Mouse (Mus musculus) monocyte, adult 5-6 weeks (primary cell): ENCODE data around the gene Muc1. TPM values are rescaled to one million over a fixed set of nuclear protein-coding genes. Genes with fewer than 3 reads are reported as not detected.

Source experiments
- ATAC-seq: fragments of 153-309, 156-312 bp; replicated peaks from 2 replicates; pipeline ENCODE4 v1.8.0; 2017; ENCODE audit warnings: mild to moderate bottlenecking; ENCODE audit not compliant: low TSS enrichment, insufficient number of reproducible peaks, severe bottlenecking, poor library complexity, low FRiP score
- total RNA-seq: library from RNA; stranded (forward); fragments of 200-1000, 200-491, 200-594 nt; gene quantifications from 3 replicates; pipeline ENCODE4 v1.2.3, GENCODE M21; 2017

Gene Muc1
- total RNA-seq, 1 experiment from 2014 or later: 0.86 TPM

DNA sequence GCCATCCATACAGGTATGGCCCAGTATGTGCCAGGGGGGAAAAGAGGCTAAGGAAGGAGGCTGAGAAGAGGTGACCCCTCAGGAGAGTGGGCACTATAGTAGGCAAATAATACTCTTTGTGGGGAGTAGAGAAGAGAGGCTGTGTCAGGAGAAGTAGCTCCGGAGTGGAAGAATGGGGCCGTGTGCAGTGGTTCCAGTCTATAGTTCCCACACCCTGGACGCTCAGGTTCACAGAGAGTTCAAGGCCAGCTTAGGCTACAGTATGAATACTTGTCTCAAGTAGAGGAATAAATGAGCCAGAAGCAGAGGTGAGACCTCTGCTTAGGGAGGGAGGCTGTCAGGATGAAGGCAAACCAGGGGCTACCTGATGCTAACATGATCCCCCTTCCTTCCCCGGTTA lies 419 bp downstream of the Muc1 start:
- ATAC-seq: no peak

DNA sequence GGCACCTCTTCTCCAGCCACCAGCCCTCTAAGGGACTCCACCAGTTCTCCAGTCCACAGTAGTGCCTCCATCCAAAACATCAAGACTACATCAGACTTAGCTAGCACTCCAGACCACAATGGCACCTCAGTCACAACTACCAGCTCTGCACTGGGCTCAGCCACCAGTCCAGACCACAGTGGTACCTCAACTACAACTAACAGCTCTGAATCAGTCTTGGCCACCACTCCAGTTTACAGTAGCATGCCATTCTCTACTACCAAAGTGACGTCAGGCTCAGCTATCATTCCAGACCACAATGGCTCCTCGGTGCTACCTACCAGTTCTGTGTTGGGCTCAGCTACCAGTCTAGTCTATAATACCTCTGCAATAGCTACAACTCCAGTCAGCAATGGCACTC lies 1.7 kb downstream of the Muc1 start:
- ATAC-seq: no peak

GRCm38 (mm10) chr3:89231345-89231744 lies 2.5 kb downstream of the Muc1 start:
- no peak for ATAC-seq

- ATAC-seq: no peak
These were observed 3.0 kb downstream of the Muc1 start for GRCm38 (mm10) chr3:89231772-89232275.

GRCm38 (mm10) chr3:89232614-89233013 lies 3.8 kb downstream of the Muc1 start:
- ATAC-seq: no peak

DNA sequence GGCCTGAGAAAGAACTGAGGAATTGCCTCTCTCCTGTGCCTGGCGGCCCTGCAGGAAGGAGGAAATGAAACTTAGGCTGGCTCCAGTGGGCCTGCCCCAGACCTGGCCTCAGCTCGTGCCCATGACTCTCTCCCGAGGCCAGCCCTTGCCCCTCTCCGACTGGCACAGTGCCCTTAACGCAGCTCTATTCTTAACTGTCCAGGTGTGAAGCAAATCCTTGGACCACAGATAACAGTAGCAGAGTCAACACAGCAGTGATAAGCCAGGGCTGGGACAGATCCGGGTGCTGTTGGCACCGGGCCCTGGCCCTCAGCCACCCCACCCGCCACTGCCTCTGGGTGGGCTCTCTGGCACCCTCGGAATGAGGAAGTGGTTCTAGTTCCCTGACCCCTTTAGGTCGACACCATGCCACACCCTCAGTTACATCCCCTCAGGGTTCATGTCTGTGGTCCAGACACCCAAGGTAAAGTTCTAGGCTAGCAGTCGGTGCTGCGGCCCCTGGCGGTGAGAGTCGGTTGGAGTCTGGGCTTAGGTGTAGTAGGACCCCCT lies 4.8 kb downstream of the Muc1 start:
- ATAC-seq: peak; percentile 63

DNA sequence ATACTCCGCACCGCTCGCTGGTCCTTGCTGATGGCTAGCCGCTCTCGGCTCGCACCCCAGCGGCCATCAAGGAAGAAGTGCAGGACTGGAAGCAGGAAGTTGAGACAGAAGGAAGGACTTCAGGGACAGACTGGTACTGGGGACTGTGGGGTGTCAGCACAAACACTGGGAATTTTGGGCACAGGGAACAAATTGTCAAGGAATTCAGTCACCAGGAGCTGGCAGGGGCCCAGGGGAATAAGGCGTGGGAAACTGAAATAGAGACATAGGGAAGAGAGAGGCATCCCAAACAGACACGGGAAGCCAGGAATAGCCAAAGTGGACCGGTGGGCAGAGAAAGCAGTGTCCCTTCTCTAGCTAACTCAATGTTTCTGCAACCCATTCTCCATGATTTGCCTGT lies 7.7 kb downstream of the Muc1 start:
- ATAC-seq: no peak

- ATAC-seq: no peak
These were observed 8.8 kb downstream of the Muc1 start for GRCm38 (mm10) chr3:89237682-89238081.

DNA sequence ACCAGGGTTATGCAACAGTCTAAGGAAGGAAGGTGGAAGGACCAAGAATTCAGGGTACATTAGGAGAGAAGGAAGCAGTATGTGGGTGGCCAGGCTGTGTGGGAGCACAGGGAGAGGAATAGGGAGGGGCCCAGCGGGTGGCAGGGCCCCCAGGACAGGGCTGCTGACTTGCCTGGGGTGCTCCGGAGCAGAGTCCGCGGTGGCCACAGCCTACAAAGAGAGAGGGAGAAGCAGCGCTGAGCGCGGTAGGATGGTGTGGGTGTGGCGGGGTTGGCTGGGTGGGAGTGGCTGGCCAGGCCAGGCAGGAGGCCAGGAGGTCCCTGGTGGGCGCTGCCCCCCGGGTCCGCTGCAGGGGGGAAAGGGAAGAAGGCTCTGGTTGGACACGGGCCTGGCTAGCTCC lies 9.6 kb downstream of the Muc1 start:
- no peak for ATAC-seq

DNA sequence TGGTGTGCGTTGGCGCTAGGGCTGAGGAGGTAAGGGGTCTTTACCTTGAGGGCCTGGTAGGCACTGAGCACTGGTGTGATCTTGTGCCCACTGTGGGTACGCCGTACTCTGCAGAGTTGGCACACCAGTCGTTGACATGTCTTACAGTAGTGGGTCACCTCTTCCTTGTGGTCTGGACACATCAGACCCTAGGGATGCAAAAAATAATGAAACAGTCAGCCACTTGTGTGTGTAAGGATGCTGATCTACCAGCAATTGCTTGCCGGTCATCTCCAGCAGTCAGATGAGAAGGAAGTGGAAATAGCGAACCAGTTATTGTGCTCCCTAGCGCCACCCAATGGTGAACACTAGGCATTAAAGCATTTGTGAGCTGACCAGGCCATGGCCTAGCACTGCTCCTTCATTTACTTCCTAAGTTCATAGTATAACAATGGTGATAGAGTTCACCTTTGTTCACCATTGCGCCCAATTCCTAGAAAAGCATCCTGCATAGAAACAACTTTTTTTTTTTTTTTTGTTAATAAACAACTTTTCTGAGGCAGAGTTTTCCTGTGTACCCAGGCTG lies 13.6 kb downstream of the Muc1 start:
- ATAC-seq: peak; percentile 58

DNA sequence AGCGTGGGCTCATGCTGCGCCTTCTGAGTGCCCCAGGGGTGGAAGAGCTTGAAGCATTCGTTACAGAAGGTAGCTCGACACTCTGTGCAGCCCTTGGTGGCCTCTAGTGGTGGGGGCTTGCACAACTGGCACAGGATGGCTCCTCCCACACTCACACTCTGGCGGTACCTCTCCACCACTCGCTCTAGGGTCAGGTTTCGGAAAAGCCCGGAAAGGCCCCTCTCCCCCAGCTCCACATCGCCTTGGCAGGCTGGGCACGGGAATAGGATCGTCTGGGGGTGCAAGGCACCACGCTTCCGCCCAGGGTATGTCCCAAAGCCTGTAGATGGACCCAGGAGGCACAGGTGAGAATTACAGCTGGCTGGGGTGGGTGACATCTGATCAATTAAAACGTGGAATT lies 14.8 kb downstream of the Muc1 start:
- peak; percentile 32 for ATAC-seq

DNA sequence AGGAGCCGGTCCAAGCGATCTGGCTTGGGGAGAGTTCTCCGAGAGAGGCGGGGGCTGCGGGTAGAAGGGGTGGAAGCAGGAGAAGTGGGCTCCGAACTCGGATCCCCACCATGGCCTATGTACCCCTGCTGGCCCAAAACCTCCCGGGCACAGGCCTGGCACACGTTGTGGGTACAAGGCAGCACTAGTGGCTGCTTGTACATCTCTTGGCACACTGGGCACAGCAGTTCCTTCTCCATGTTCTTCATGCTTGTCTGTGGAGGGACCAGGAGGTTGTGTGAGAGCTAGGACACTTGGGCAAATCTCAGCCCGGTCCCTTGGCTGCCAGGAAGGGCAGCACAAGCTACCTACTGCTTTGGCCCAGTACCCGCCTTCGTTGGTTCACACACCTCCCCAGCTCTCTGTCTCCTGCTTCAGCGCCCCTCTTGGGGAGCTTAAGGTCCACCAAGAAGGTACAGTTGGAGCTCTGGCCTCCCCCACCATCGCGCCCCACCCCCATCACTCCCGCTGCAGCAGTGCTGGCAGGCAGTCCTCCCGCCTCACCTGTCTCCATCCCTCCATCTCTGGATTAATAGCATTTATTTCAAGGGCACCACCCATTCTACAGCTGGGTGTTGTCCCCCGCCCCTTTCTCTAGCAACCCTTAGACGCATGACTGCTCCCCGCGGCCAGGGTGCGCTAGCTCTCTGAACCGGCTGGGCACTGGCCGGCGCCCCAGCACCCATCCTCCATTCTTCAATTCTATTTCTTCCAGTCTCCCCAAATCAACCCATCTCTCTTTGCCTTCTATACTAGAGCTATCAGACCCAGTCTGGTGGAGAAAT lies 15.5 kb downstream of the Muc1 start:
- ATAC-seq: no peak

DNA sequence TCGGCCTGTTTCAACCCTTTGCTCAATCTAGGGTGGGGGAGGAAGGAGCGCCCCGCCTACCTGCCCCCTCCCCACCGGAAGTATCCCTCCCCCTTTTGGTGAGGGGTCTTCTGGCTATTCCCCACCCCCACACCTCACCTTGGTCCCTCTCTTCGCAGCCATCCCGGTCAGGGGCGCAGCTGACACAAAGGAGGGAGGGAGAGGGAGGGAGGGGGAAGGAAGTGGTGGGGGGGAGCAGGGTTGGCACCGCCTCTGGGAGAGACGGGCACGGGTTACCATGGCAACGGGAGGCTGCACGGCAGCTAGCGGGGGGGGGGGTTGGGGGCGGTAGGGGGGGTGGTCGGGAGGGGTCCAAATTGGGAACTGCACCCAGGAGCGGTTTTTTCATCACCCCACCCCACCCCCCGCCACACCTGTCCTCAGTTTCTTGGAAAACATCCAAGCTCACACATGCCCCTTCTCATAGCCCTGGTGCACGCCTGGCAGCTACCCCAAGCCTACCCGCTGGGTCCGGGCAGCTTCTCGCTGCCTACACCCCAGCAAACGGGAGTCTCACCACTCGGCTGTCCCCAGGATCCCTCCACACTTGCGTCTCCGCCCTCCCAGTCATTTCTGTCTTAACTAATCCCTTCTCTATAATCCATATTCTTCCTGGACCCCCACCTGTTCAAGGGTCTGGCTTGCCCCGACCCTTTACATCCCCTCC lies 16.3 kb downstream of the Muc1 start:
- no peak for ATAC-seq

- no peak for ATAC-seq
These were observed 16.9 kb downstream of the Muc1 start, which contains the start of gene Krtcap2 for GRCm38 (mm10) chr3:89245688-89246171. Krtcap2 (plus strand) TSS chr3:89245966.

DNA sequence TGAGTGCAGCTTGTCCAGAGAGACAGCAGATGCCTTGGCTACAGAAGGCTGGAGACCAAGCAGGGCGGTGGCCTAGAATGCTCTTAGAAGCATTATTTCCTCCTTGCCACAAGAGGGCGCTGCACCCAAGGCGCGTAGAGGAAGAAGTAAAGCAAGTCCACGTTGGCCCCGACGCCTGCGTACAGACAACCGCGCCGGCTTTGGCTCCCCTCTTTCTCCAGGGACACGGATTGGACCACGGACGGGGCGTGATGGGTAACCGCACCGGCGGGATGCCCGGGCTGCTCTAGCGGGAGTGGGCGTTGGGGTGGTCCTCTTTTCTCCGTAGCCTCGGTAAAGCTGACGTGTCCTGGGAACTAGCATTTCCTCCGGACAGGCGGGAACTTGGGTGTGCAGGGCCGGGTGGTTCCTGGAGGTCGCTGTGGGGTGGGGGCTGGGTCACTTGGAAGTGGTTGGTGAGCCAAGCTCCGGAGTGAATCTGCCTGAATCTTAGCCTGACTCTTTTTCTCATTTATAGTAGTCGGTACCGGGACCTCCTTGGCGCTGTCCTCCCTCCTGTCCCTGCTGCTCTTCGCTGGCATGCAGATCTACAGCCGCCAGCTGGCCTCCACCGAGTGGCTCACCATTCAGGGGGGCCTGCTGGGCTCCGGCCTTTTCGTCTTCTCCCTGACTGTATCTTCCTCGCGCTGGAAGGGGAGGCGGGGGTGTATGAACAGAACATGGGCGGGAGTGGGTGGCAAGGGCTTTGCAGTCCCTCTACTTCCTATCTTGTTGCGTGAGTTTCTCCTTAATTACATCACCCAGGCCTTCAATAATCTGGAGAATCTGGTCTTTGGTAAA lies 17.6 kb downstream of the Muc1 start, which contains the start of gene Trim46:
Gene Trim46, minus strand, starts transcription at position 49 of the 840 bp plus-strand sequence.
- peak; percentile 76 for ATAC-seq

- ATAC-seq: no peak
These were observed 18.6 kb downstream of the Muc1 start for GRCm38 (mm10) chr3:89247466-89247865.

DNA sequence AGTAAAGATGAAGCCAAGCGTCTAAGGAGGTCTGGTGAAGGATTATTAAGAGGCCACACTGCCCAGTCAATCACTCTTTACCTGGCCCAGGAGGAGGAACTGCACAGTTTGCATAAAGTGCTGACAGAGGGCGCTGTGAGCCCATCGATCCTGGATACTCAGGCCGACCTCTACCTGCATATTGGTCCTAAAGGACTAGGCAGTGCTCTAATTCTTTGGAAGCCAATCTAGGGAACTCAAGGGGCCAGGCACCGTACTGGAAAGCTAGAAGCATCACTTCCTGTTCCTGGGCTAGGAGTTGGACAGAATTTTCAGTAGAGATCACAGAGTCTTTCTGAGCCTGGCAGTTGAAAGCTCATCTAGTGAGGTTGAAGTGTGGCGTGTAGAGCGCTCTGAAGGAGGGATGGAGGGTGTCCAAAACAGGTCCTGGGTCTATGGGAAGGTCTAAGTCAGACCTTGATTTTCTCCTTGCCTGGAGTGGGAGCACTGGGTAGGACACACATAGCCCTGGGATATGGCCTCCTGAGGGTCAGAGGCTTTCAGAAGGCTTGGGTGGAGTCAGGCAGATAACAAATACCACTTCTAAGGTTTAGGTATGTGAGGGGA lies 21.7 kb downstream of the Muc1 start:
- 0 out of 2 replicates have a peak, but pooled peaks have one; percentile 13 for ATAC-seq

GRCm38 (mm10) chr3:89251365-89251895 lies 22.6 kb downstream of the Muc1 start:
- peak; percentile 57 for ATAC-seq
